Comparison of ENCODE assay signal across 27 mouse cellular contexts in the genomic region with DNA sequence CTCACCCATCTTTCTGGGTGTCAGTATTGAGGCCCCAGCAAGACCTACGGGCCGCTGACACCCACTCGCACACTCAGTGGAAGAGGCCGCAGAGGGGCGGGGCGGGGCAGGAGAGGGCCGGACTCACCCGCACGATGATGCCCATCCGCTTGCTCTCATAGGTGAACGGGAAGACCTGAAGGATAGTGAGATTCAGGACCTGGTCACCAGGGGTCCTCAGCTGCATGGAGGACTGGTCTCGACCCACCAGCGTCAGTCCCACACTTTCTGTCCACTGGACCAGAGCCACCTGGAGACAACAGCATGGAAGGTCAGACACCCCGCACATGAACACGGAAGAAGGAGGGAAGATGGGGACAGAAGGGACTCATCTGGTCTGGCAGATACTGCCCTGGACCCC.
DNase-seq lines count a peak whose midpoint lies in the region; ATAC-seq and TF ChIP-seq lines count a peak whose summit lies in the region.
"Had no signal": no experiment of that assay in that cellular context is flagged by ENCODE, and none has a peak within 500 bp of the region (broad histone marks: within the 10 kb centered on the region; RNA-seq: fewer than 3 reads in every experiment).

No protein-coding gene starts in this region.

- WGBS in forebrain, postnatal 0 days = 70% methylated on average over 15 of the region's 15 CpGs
- 75% methylated on average over 15 of the region's 15 CpGs for WGBS in forebrain, embryonic 15.5 days
- WGBS in kidney, postnatal 0 days = 57% methylated on average over 15 of the region's 15 CpGs
- WGBS in midbrain, embryonic 10.5 days = 71% methylated on average over 15 of the region's 15 CpGs
- 76% methylated on average over 15 of the region's 15 CpGs for WGBS in midbrain, embryonic 16.5 days

- no peaks in the 10 kb centered on the region for H3K4me1 ChIP-seq in forebrain, postnatal 0 days (ENCODE audit: insufficient read depth)
- no peaks in the 10 kb centered on the region for H3K4me1 ChIP-seq in forebrain, embryonic 15.5 days
- H3K4me1 ChIP-seq in kidney, postnatal 0 days (replicated peaks; ENCODE audit: insufficient read depth, low read length) = no peaks in the 10 kb centered on the region
- peaks cover 9% of the 10 kb centered on the region for H3K4me1 ChIP-seq in midbrain, embryonic 10.5 days
- H3K4me1 ChIP-seq in midbrain, embryonic 16.5 days (ENCODE audit: control insufficient read depth, insufficient read depth, low read length) = no peaks in the 10 kb centered on the region
- H3K4me1 ChIP-seq: forebrain, embryonic 13.5 days; limb, embryonic 15.5 days; stomach, embryonic 15.5 days had no signal

- no peak overlapping the region for H3K4me2 ChIP-seq in forebrain, postnatal 0 days (ENCODE audit: low read depth)
- H3K4me2 ChIP-seq in forebrain, embryonic 15.5 days (replicated peaks) = no peak overlapping the region
- no peak overlapping the region for H3K4me2 ChIP-seq in kidney, postnatal 0 days (ENCODE audit: low read length)
- H3K4me2 ChIP-seq in midbrain, embryonic 16.5 days (ENCODE audit: low read length) = no peak overlapping the region
- H3K4me2 ChIP-seq: forebrain, embryonic 13.5 days; heart, embryonic 12.5 days; hindbrain, embryonic 14.5 days; limb, embryonic 15.5 days; stomach, embryonic 15.5 days had no signal

- no peaks in the 10 kb centered on the region for H3K27me3 ChIP-seq in forebrain, postnatal 0 days (ENCODE audit: insufficient read depth, low read length)
- no peaks in the 10 kb centered on the region for H3K27me3 ChIP-seq in forebrain, embryonic 15.5 days
- H3K27me3 ChIP-seq in kidney, postnatal 0 days (ENCODE audit: insufficient read depth, low read length) = no peaks in the 10 kb centered on the region
- H3K27me3 ChIP-seq in midbrain, embryonic 10.5 days (ENCODE audit: low read depth, poor library complexity, severe bottlenecking) = no peaks in the 10 kb centered on the region
- H3K27me3 ChIP-seq in midbrain, embryonic 16.5 days (ENCODE audit: control insufficient read depth, insufficient read depth, low read depth, low read length) = no peaks in the 10 kb centered on the region
- H3K27me3 ChIP-seq: forebrain, embryonic 13.5 days; limb, embryonic 15.5 days; stomach, embryonic 15.5 days had no signal

- DNase-seq in forebrain, postnatal 0 days = no peak
- DNase-seq in kidney, postnatal 0 days (ENCODE audit: low spot score) = no peak
- DNase-seq in kidney, adult 9 months = no peak
- no peak for DNase-seq in midbrain, embryonic 10.5 days (ENCODE audit: low spot score)
- peak; percentile 59 for DNase-seq in ES-CJ7 (ENCODE audit: low read depth, low spot score)
- DNase-seq in adrenal gland, postnatal 4 days (ENCODE audit: low spot score in 2 of 2) = no peak
- DNase-seq: adrenal gland, adult 2 months; adrenal gland, postnatal 36 days; cerebellum, adult 8-10 months; cerebellum, postnatal 36 days; gastrocnemius, postnatal 25 days; heart, adult 2 months; heart, postnatal 10 days; kidney, adult 8-10 months; lung, postnatal 10 days; right cerebral cortex, postnatal 14 days; thymus, postnatal 14 days had no signal

- TF ChIP-seq CTCF in forebrain, postnatal 0 days (IDR thresholded peaks at IDR 0.05; ENCODE audit: low read depth) = 0 out of 2 replicates have a peak, but pooled peaks have one; percentile 11
- TF ChIP-seq CTCF in kidney, postnatal 0 days (IDR thresholded peaks at IDR 0.05; ENCODE audit: low read depth) = peak; percentile 21; the same call in 1 of the 2 replicates

- H3K36me3 ChIP-seq in forebrain, postnatal 0 days (ENCODE audit: insufficient read depth) = peaks cover 49% of the 10 kb centered on the region
- peaks cover 36% of the 10 kb centered on the region for H3K36me3 ChIP-seq in forebrain, embryonic 15.5 days
- H3K36me3 ChIP-seq in kidney, postnatal 0 days (ENCODE audit: insufficient read depth, low read length) = no peaks in the 10 kb centered on the region
- H3K36me3 ChIP-seq in midbrain, embryonic 10.5 days = 0 out of 2 replicates have a peak, but pooled peaks cover 2% of the 10 kb centered on the region
- H3K36me3 ChIP-seq in midbrain, embryonic 16.5 days (ENCODE audit: control insufficient read depth, insufficient read depth, low read length) = peaks cover 26% of the 10 kb centered on the region
- H3K36me3 ChIP-seq: limb, embryonic 10.5 days; stomach, embryonic 15.5 days had no signal

- ATAC-seq in forebrain, postnatal 0 days = no peak
- no peak for ATAC-seq in forebrain, embryonic 15.5 days (replicated peaks)
- no peak; the same call in 1 of the 2 replicates for ATAC-seq in kidney, postnatal 0 days (replicated peaks; ENCODE audit: low FRiP score, low read depth)
- no peak for ATAC-seq in midbrain, embryonic 16.5 days
- ATAC-seq: activated CD4-positive, CD25-positive, alpha-beta regulatory T cell, adult 4 months; forebrain, embryonic 13.5 days had no signal

- no peak overlapping the region for H3K9ac ChIP-seq in forebrain, postnatal 0 days
- no peak overlapping the region for H3K9ac ChIP-seq in forebrain, embryonic 15.5 days (replicated peaks)
- no peak overlapping the region for H3K9ac ChIP-seq in kidney, postnatal 0 days (ENCODE audit: low read depth, low read length)
- H3K9ac ChIP-seq in midbrain, embryonic 16.5 days (ENCODE audit: low read depth, low read length) = no peak overlapping the region
- H3K9ac ChIP-seq: forebrain, embryonic 13.5 days; heart, embryonic 12.5 days; hindbrain, embryonic 14.5 days; limb, embryonic 15.5 days; stomach, embryonic 15.5 days had no signal

- no peak overlapping the region for H3K4me3 ChIP-seq in forebrain, postnatal 0 days (ENCODE audit: low read depth, low read length)
- no peak overlapping the region for H3K4me3 ChIP-seq in forebrain, embryonic 15.5 days
- no peak overlapping the region for H3K4me3 ChIP-seq in kidney, postnatal 0 days (replicated peaks; ENCODE audit: low read depth, low read length)
- no peak overlapping the region for H3K4me3 ChIP-seq in midbrain, embryonic 10.5 days
- H3K4me3 ChIP-seq in midbrain, embryonic 16.5 days (ENCODE audit: low read depth, low read length) = no peak overlapping the region
- H3K4me3 ChIP-seq: forebrain, embryonic 13.5 days; heart, adult 2 months; heart, embryonic 12.5 days; limb, embryonic 10.5 days; limb, embryonic 15.5 days; stomach, embryonic 15.5 days had no signal

- no peaks in the 10 kb centered on the region for H3K9me3 ChIP-seq in forebrain, postnatal 0 days (ENCODE audit: low read length)
- no peaks in the 10 kb centered on the region for H3K9me3 ChIP-seq in forebrain, embryonic 15.5 days
- no peaks in the 10 kb centered on the region for H3K9me3 ChIP-seq in kidney, postnatal 0 days (replicated peaks; ENCODE audit: low read length)
- H3K9me3 ChIP-seq in midbrain, embryonic 10.5 days (replicated peaks) = no peaks in the 10 kb centered on the region
- H3K9me3 ChIP-seq in midbrain, embryonic 16.5 days (replicated peaks; ENCODE audit: control insufficient read depth, low read length, poor library complexity, severe bottlenecking) = no peaks in the 10 kb centered on the region
- H3K9me3 ChIP-seq: forebrain, embryonic 13.5 days; heart, embryonic 12.5 days; limb, embryonic 10.5 days; limb, embryonic 15.5 days; stomach, embryonic 15.5 days had no signal

- no peak overlapping the region for H3K27ac ChIP-seq in forebrain, postnatal 0 days (ENCODE audit: low read depth, low read length)
- H3K27ac ChIP-seq in forebrain, embryonic 15.5 days (replicated peaks) = no peak overlapping the region
- H3K27ac ChIP-seq in kidney, postnatal 0 days = no peak overlapping the region
- 0 out of 2 replicates have a peak overlapping the region, but pooled peaks have one; percentile 33 for H3K27ac ChIP-seq in midbrain, embryonic 10.5 days (replicated peaks)
- H3K27ac ChIP-seq in midbrain, embryonic 16.5 days (ENCODE audit: low read length) = no peak overlapping the region
- H3K27ac ChIP-seq: forebrain, embryonic 13.5 days; heart, adult 2 months; hindbrain, embryonic 14.5 days; limb, embryonic 10.5 days; limb, embryonic 15.5 days; macrophage; stomach, embryonic 15.5 days had no signal
